Mouse (Mus musculus) neural tube, embryonic 13.5 days (tissue): ENCODE measurements around the gene Lrrc4b. TPM values are rescaled to one million over a fixed set of nuclear protein-coding genes. Genes with fewer than 3 reads are reported as not detected.

Experiments
- ATAC-seq: fragments of 200-750 bp; cut with Nextera tagmentation; 2 replicates; pipeline ENCODE4 v1.8.0; 2017; ENCODE audit warnings: low read depth, mild to moderate bottlenecking, moderate TSS enrichment, moderate library complexity
- H3K27ac ChIP-seq: fragments of 300-500 bp; sonication (generic); replicated peaks from 2 replicates; pipeline ENCODE4 v1.5.1; 2015; ENCODE audit warnings: moderate library complexity, mild to moderate bottlenecking, inconsistent platforms
- H3K27me3 ChIP-seq: fragments of 300-500 bp; sonication (generic); 2 replicates; pipeline ENCODE4 v1.6.1; 2015; ENCODE audit warnings: mild to moderate bottlenecking, inconsistent platforms
- H3K36me3 ChIP-seq: fragments of 300-500 bp; sonication (generic); 2 replicates; pipeline ENCODE4 v1.6.1; 2015; ENCODE audit warnings: mild to moderate bottlenecking, inconsistent platforms
- H3K4me1 ChIP-seq: fragments of 300-500 bp; sonication (generic); replicated peaks from 2 replicates; pipeline ENCODE4 v1.6.1; 2015; ENCODE audit warnings: inconsistent platforms
- H3K4me2 ChIP-seq: fragments of 300-500 bp; sonication (generic); 2 replicates; pipeline ENCODE4 v1.6.1; 2015; ENCODE audit warnings: inconsistent platforms, mild to moderate bottlenecking, moderate library complexity
- H3K4me3 ChIP-seq: fragments of 300-500 bp; sonication (generic); 2 replicates; pipeline ENCODE4 v1.5.1; 2015; ENCODE audit warnings: mild to moderate bottlenecking, inconsistent platforms
- H3K9ac ChIP-seq: fragments of 300-500 bp; sonication (generic); 2 replicates; pipeline ENCODE4 v1.6.1; 2015; ENCODE audit warnings: moderate library complexity, mild to moderate bottlenecking, inconsistent platforms
- H3K9me3 ChIP-seq: fragments of 300-500 bp; sonication (generic); 2 replicates; pipeline ENCODE4 v1.6.1; 2016; ENCODE audit warnings: inconsistent platforms
- WGBS: fragments of 180-500 bp; shearing (Covaris S2); methylation state at CpG from one replicate; pipeline ENCODE4 v1.1.7; 2015; 5-methylcytosine and 5-hydroxymethylcytosine counted together
- polyA plus RNA-seq: library from polyadenylated mRNA; unstranded; fragments of >200 nt; fragmentation: Nextera tagmentation; extraction: Ambion mirVana; gene quantifications from 2 replicates; pipeline ENCODE4 v1.2.1, GENCODE M21; 2015

Lrrc4b gene
- 11.3 and 13.3 TPM in 2 replicates for polyA plus RNA-seq

GRCm38 (mm10) chr7:44428968-44429521, at the start of gene Lrrc4b:
TSS of gene Lrrc4b (plus strand) at chr7:44429018.
- under 1% methylated on average over 49 of the region's 69 CpGs for WGBS
- Histone ChIP-seq H3K36me3 (no peaks in the 10 kb centered on the region), H3K9ac (peak within 1 kb of the TSS; percentile 97), H3K27me3 (no peaks in the 10 kb centered on the region), H3K4me2 (peak within 1 kb of the TSS; percentile 94), H3K9me3 (no peaks in the 10 kb centered on the region), H3K4me3 (peak within 1 kb of the TSS; percentile 77), H3K4me1 (peaks cover 60% of the 10 kb centered on the region), H3K27ac (peak within 1 kb of the TSS; percentile 99)
- peak; percentile 62 for ATAC-seq

GRCm38 (mm10) chr7:44382541-44382940, 46.3 kb upstream of the Lrrc4b start:
- Histone ChIP-seq H3K27ac (peak overlapping the region; percentile 83), H3K9ac (no peak overlapping the region), H3K4me2 (no peak overlapping the region), H3K9me3 (no peaks in the 10 kb centered on the region), H3K4me3 (no peak overlapping the region), H3K27me3 (peaks cover 20% of the 10 kb centered on the region), H3K4me1 (peaks cover 24% of the 10 kb centered on the region), H3K36me3 (no peaks in the 10 kb centered on the region)
- ATAC-seq: 0 out of 2 replicates have a peak, but pooled peaks have one; percentile 9
- WGBS: 58% methylated on average over 12 of the region's 12 CpGs

- peak; percentile 90 for ATAC-seq
- peak within 1 kb of the TSS; percentile 80 for H3K9ac ChIP-seq
- H3K36me3 ChIP-seq: no peaks in the 10 kb centered on the region
- H3K4me3 ChIP-seq: peak within 1 kb of the TSS; percentile 54
- peak within 1 kb of the TSS; percentile 92 for H3K4me2 ChIP-seq
- peak within 1 kb of the TSS; percentile 83 for H3K27ac ChIP-seq
- H3K4me1 ChIP-seq: peaks cover 24% of the 10 kb centered on the region
- no peaks in the 10 kb centered on the region for H3K9me3 ChIP-seq
- 3% methylated on average over 20 of the region's 33 CpGs for WGBS
- peaks cover 27% of the 10 kb centered on the region for H3K27me3 ChIP-seq
These were observed 44.7 kb upstream of the Lrrc4b start, which contains the start of gene Syt3 for GRCm38 (mm10) chr7:44383980-44384715. TSS of gene Syt3 (plus strand) at chr7:44384102.

GRCm38 (mm10) chr7:44384716-44385059, 44.1 kb upstream of the Lrrc4b start:
- peak; percentile 71 for ATAC-seq
- Histone ChIP-seq H3K27me3 (peaks cover 27% of the 10 kb centered on the region), H3K4me3 (peak overlapping the region; percentile 54), H3K4me2 (peak overlapping the region; percentile 92), H3K9ac (peak overlapping the region; percentile 80), H3K4me1 (peaks cover 24% of the 10 kb centered on the region), H3K9me3 (no peaks in the 10 kb centered on the region), H3K27ac (no peak overlapping the region), H3K36me3 (no peaks in the 10 kb centered on the region)
- 1% methylated on average over 17 of the region's 17 CpGs for WGBS

GRCm38 (mm10) chr7:44385720-44386119, 43.1 kb upstream of the Lrrc4b start, which contains the start of gene 1700008O03Rik:
TSS of gene 1700008O03Rik (minus strand) at chr7:44385820.
- Histone ChIP-seq H3K4me2 (peak within 1 kb of the TSS; percentile 92), H3K27ac (no peak within 1 kb of the TSS), H3K9me3 (no peaks in the 10 kb centered on the region), H3K4me1 (peaks cover 24% of the 10 kb centered on the region), H3K27me3 (peaks cover 27% of the 10 kb centered on the region), H3K36me3 (no peaks in the 10 kb centered on the region), H3K4me3 (peak within 1 kb of the TSS; percentile 54), H3K9ac (peak within 1 kb of the TSS; percentile 80)
- no peak for ATAC-seq
- WGBS: 78% methylated on average over 12 of the region's 12 CpGs

GRCm38 (mm10) chr7:44391831-44392230, 37.0 kb upstream of the Lrrc4b start:
- peaks cover 16% of the 10 kb centered on the region; the same call in 1 of the 2 replicates for H3K27me3 ChIP-seq
- H3K4me1 ChIP-seq: no peaks in the 10 kb centered on the region
- no peak overlapping the region for H3K4me2 ChIP-seq
- ATAC-seq: no peak
- H3K9me3 ChIP-seq: no peaks in the 10 kb centered on the region
- no peak overlapping the region for H3K4me3 ChIP-seq
- 86% methylated on average over 4 of the region's 4 CpGs for WGBS
- no peak overlapping the region for H3K9ac ChIP-seq
- no peak overlapping the region for H3K27ac ChIP-seq
- no peaks in the 10 kb centered on the region for H3K36me3 ChIP-seq

GRCm38 (mm10) chr7:44392341-44392740, 36.5 kb upstream of the Lrrc4b start:
- Histone ChIP-seq H3K4me3 (no peak overlapping the region), H3K27ac (no peak overlapping the region), H3K9me3 (no peaks in the 10 kb centered on the region), H3K4me1 (no peaks in the 10 kb centered on the region), H3K4me2 (no peak overlapping the region), H3K27me3 (peaks cover 12% of the 10 kb centered on the region; the same call in 1 of the 2 replicates), H3K36me3 (no peaks in the 10 kb centered on the region), H3K9ac (no peak overlapping the region)
- ATAC-seq: no peak
- 83% methylated on average over 14 of the region's 14 CpGs for WGBS

- no peak for ATAC-seq
- Histone ChIP-seq H3K9ac (no peak overlapping the region), H3K9me3 (no peaks in the 10 kb centered on the region), H3K27ac (no peak overlapping the region), H3K4me3 (no peak overlapping the region), H3K4me1 (no peaks in the 10 kb centered on the region), H3K36me3 (no peaks in the 10 kb centered on the region), H3K27me3 (peaks cover 4% of the 10 kb centered on the region; the same call in 1 of the 2 replicates), H3K4me2 (no peak overlapping the region)
- WGBS: 90% methylated on average over 17 of the region's 17 CpGs
These were observed 35.5 kb upstream of the Lrrc4b start for GRCm38 (mm10) chr7:44393284-44393683.

GRCm38 (mm10) chr7:44398570-44398969, 30.2 kb upstream of the Lrrc4b start:
- WGBS: 17% methylated on average over 3 of the region's 3 CpGs
- H3K4me1 ChIP-seq: no peaks in the 10 kb centered on the region
- H3K36me3 ChIP-seq: no peaks in the 10 kb centered on the region
- ATAC-seq: peak; percentile 69
- H3K27me3 ChIP-seq: peaks cover 23% of the 10 kb centered on the region
- H3K9ac ChIP-seq: no peak overlapping the region
- H3K9me3 ChIP-seq: no peaks in the 10 kb centered on the region
- H3K27ac ChIP-seq: no peak overlapping the region
- no peak overlapping the region for H3K4me2 ChIP-seq
- no peak overlapping the region for H3K4me3 ChIP-seq

GRCm38 (mm10) chr7:44401673-44402072, 27.1 kb upstream of the Lrrc4b start:
- 85% methylated on average over 6 of the region's 6 CpGs for WGBS
- no peak overlapping the region for H3K4me3 ChIP-seq
- no peak overlapping the region for H3K4me2 ChIP-seq
- peaks cover 24% of the 10 kb centered on the region for H3K27me3 ChIP-seq
- no peak overlapping the region for H3K27ac ChIP-seq
- no peak for ATAC-seq
- peaks cover 8% of the 10 kb centered on the region for H3K4me1 ChIP-seq
- no peaks in the 10 kb centered on the region for H3K36me3 ChIP-seq
- H3K9me3 ChIP-seq: no peaks in the 10 kb centered on the region
- H3K9ac ChIP-seq: no peak overlapping the region

GRCm38 (mm10) chr7:44405346-44406014, 23.3 kb upstream of the Lrrc4b start:
- Histone ChIP-seq H3K9ac (peak overlapping the region; percentile 34; the same call in 1 of the 2 replicates), H3K4me3 (peak overlapping the region; percentile 39), H3K27ac (peak overlapping the region; percentile 84), H3K36me3 (no peaks in the 10 kb centered on the region), H3K9me3 (no peaks in the 10 kb centered on the region), H3K27me3 (peaks cover 20% of the 10 kb centered on the region), H3K4me1 (peaks cover 8% of the 10 kb centered on the region), H3K4me2 (peak overlapping the region; percentile 62)
- 2% methylated on average over 27 of the region's 27 CpGs for WGBS
- peak; percentile 97 for ATAC-seq

- H3K27me3 ChIP-seq: peaks cover 15% of the 10 kb centered on the region
- H3K4me1 ChIP-seq: peaks cover 8% of the 10 kb centered on the region
- peak overlapping the region; percentile 39; the same call in 1 of the 2 replicates for H3K4me3 ChIP-seq
- H3K36me3 ChIP-seq: no peaks in the 10 kb centered on the region
- no peak overlapping the region for H3K9ac ChIP-seq
- H3K4me2 ChIP-seq: no peak overlapping the region
- H3K9me3 ChIP-seq: no peaks in the 10 kb centered on the region
- peak; percentile 52 for ATAC-seq
- H3K27ac ChIP-seq: no peak overlapping the region
- WGBS: 0% methylated on average over 5 of the region's 5 CpGs
These were observed 22.8 kb upstream of the Lrrc4b start for GRCm38 (mm10) chr7:44406015-44406355.
